16 mouse cellular contexts compared by ENCODE assay signal in the genomic region with DNA sequence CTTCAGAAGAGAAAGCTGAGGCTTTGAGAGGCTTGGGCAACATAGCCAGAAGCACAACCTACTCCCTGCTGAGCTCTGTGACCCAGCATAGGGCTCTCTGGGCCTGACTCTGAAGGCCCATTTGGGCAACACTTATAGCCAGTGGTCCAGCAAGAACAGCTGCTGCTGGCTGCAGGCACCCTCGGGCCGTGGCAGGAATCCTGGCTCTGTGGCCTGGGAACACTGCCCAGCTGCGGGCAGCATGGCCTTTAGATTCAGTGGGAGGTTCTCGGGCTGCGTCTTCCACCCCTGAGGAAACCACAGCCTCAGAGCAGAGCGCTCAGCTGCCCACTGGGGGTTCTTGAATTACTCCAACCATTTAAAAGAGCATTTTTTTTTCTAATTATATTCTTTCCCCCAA.
DNase-seq lines count a peak whose midpoint lies in the region.
"Had no signal": no experiment of that assay in that cellular context is flagged by ENCODE, and none has a peak within 500 bp of the region (broad histone marks: within the 10 kb centered on the region; RNA-seq: fewer than 3 reads in every experiment).

No protein-coding gene starts in this region.

- no peak overlapping the region for H3K4me3 ChIP-seq in embryonic facial prominence, embryonic 10.5 days
- H3K4me3 ChIP-seq: midbrain, embryonic 12.5 days had no signal

- 72% methylated on average over 6 of the region's 6 CpGs for WGBS in embryonic facial prominence, embryonic 10.5 days

- no peaks in the 10 kb centered on the region for H3K9me3 ChIP-seq in embryonic facial prominence, embryonic 10.5 days
- H3K9me3 ChIP-seq: G1E; midbrain, embryonic 12.5 days had no signal

- H3K36me3 ChIP-seq in embryonic facial prominence, embryonic 10.5 days (replicated peaks), result no peaks in the 10 kb centered on the region
- H3K36me3 ChIP-seq: G1E; midbrain, embryonic 12.5 days had no signal

- H3K27ac ChIP-seq in embryonic facial prominence, embryonic 10.5 days (replicated peaks), result peak overlapping the region; percentile 71; the same call in 1 of the 2 replicates
- H3K27ac ChIP-seq: kidney, postnatal 0 days; liver, embryonic 14.5 days; midbrain, embryonic 12.5 days had no signal

- H3K4me1 ChIP-seq in embryonic facial prominence, embryonic 10.5 days, result peaks cover 51% of the 10 kb centered on the region

- intact Hi-C loops in left cerebral cortex, postnatal 4 days (cut with DNase I), result no loop called here

- DNase-seq in adrenal gland, postnatal 10 days, result peak; percentile 47
- DNase-seq in adrenal gland, postnatal 14 days, result no peak
- peak; percentile 46 for DNase-seq in left cerebral cortex, postnatal 4 days
- DNase-seq in left cerebral cortex, adult 8-10 months (ENCODE audit: low spot score in 2 of 2), result no peak
- DNase-seq in embryonic facial prominence, embryonic 10.5 days (ENCODE audit: low spot score), result no peak
- peak; percentile 85 for DNase-seq in gastrocnemius, postnatal 25 days
- no peak for DNase-seq in testis, postnatal 10 days (ENCODE audit: low spot score)
- no peak for DNase-seq in kidney, postnatal 14 days
- DNase-seq: cerebellum, adult 9-11 months; layer of hippocampus, adult 9-11 months; lung, postnatal 10 days; spleen, adult 18-20 months had no signal

- peaks cover 47% of the 10 kb centered on the region for H3K27me3 ChIP-seq in embryonic facial prominence, embryonic 10.5 days (replicated peaks; ENCODE audit: low read depth, poor library complexity, severe bottlenecking)

Comparison
In these comparisons a context has a peak if more than half of its experiments do, and no peak if none do; other contexts are left out.
1. DNase-seq: peak in adrenal gland, postnatal 10 days (single experiment), left cerebral cortex, postnatal 4 days (single experiment) and gastrocnemius, postnatal 25 days (single experiment); none in adrenal gland, postnatal 14 days (single experiment), left cerebral cortex, adult 8-10 months (0 of 2), embryonic facial prominence, embryonic 10.5 days (single experiment), testis, postnatal 10 days (single experiment) and kidney, postnatal 14 days (single experiment).